Mouse (Mus musculus): ENCODE measurements around the gene Rab3c. TPM values are rescaled to one million over a fixed set of nuclear protein-coding genes. Genes with fewer than 3 reads are reported as not detected.

The Rab3c gene
- polyA plus RNA-seq, 1 experiment from 2014 or later: 0.56 TPM

DNA sequence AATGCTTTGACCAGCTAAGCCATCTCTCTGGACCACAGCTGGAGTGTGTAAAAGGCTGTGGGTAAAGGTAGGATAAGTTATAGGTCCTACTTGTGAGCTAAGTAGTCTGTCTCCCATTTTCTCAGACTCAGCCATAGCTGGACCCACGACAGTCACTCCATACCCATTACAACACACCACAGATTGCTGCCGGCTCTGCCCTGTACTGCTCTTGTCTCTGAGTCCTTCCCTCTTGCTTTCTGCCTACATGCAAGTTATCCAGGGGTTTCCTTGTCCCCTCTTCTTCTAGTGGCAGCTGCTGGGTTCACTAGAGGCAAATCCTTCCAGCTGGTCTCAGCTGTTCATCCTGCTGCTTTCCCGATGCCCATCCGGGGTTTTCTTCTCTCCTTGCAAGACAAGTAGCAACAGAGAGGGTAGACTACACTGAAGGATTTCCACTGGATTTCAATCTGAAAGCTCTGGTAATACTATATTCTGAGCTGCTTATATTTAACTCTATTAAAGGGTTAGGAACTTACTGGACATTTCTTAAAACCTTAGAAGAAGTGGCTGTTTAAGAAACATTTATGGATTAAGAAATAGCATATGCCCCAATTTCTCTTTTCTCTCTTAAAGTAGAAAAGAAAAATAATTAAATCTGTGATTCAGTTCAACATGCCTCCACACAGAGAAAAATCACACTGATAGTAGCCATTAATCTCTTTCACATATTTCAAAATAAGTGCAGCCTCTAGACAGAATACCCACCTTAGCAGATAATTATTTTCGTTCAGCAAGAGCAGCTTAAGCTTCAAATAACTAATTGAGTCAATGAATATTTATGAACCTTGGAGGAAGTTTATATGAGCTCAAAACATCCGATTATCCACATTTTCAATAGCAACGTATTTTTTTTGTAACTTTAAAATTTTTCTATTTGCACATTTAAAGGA, 121.9 kb downstream of the Rab3c start:
- H3K9ac ChIP-seq (replicated peaks; ENCODE audit: low read length): no peak overlapping the region
- no peak for ATAC-seq (ENCODE audit: low FRiP score, low TSS enrichment)
- no peaks in the 10 kb centered on the region for H3K36me3 ChIP-seq (ENCODE audit: insufficient read depth, low read length)
- no peak overlapping the region for H3K4me3 ChIP-seq (ENCODE audit: low read length)
- H3K4me2 ChIP-seq (replicated peaks; ENCODE audit: low read depth, low read length): no peak overlapping the region
- 72% methylated on average over 7 of the region's 7 CpGs for WGBS
- no peaks in the 10 kb centered on the region for H3K9me3 ChIP-seq (ENCODE audit: low read length)
- H3K27me3 ChIP-seq (ENCODE audit: insufficient read depth, low read length): no peaks in the 10 kb centered on the region
- no peaks in the 10 kb centered on the region for H3K4me1 ChIP-seq (ENCODE audit: insufficient read depth, low read length)
- H3K27ac ChIP-seq (ENCODE audit: low read length): no peak overlapping the region

DNA sequence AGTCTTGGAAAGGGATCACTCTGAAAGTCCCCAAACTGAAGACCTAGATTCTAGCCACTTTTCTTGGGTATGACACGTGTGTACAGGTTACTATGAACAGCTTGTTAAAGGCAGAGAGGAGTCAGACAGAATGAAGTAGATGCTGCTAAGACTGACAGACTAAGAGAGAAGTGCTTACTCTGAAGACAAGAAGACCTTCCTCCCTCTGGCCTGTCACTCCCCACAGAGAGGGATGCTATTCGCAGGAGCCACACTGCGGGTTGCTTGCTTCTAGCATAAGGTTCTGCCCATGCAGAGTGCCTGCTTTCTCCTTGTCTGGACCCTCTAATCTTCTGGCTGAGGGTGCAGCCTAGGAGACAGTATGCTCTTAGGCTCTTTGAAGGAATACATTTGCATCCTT, 135.3 kb downstream of the Rab3c start:
- Histone ChIP-seq H3K4me1 (ENCODE audit: insufficient read depth, low read length) (no peaks in the 10 kb centered on the region), H3K9me3 (ENCODE audit: low read length) (no peaks in the 10 kb centered on the region), H3K4me3 (ENCODE audit: low read length) (no peak overlapping the region), H3K27me3 (ENCODE audit: insufficient read depth, low read length) (no peaks in the 10 kb centered on the region), H3K36me3 (ENCODE audit: insufficient read depth, low read length) (no peaks in the 10 kb centered on the region), H3K4me2 (replicated peaks; ENCODE audit: low read depth, low read length) (no peak overlapping the region), H3K27ac (ENCODE audit: low read length) (no peak overlapping the region), H3K9ac (replicated peaks; ENCODE audit: low read length) (no peak overlapping the region)
- no peak for ATAC-seq (ENCODE audit: low FRiP score, low TSS enrichment)
- 71% methylated on average over 3 of the region's 3 CpGs for WGBS

DNA sequence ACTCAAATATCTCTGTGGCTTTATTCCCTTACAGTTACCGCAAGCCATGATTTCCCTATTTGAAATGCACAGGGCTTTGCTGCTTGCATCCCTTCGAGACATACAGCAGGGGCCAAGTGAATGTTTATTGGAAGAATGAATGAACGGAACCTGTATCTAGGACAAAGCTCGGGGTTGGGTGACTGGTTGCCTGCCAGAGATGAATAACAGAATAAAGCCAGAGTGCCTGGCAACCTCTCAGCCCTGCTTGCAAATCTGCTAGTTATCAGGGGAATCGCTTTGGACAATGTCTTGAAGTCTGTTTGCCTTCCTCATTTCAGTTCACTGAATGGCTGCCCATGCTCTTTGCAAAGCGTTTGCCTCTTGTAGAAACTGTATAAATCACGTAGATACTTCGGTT, 135.8 kb downstream of the Rab3c start:
- Histone ChIP-seq H3K9me3 (ENCODE audit: low read length) (no peaks in the 10 kb centered on the region), H3K36me3 (ENCODE audit: insufficient read depth, low read length) (no peaks in the 10 kb centered on the region), H3K4me2 (replicated peaks; ENCODE audit: low read depth, low read length) (no peak overlapping the region), H3K4me1 (ENCODE audit: insufficient read depth, low read length) (no peaks in the 10 kb centered on the region), H3K4me3 (ENCODE audit: low read length) (no peak overlapping the region), H3K9ac (replicated peaks; ENCODE audit: low read length) (no peak overlapping the region), H3K27ac (ENCODE audit: low read length) (no peak overlapping the region), H3K27me3 (ENCODE audit: insufficient read depth, low read length) (no peaks in the 10 kb centered on the region)
- ATAC-seq (ENCODE audit: low FRiP score, low TSS enrichment): no peak
- WGBS: 83% methylated on average over 8 of the region's 8 CpGs

DNA sequence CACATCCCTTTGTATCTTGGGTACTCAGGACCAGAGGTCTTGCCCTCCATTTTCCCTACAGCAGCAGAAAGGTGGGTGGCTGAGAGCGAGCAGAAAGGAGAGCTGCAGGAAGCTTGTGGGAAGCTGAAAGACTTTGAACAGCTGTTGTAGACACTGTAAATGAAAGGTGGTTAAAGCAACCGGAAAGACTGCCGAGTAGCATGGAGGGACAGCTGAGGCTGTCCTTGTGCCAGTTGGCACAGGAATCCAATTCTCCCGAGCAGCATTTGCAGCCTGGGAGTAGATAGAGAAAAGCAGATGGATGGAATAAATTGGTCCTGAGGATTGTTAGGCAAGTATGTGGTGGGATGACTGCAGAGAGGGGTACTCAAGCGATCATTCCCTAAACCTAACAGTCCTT, 141.5 kb downstream of the Rab3c start:
- Histone ChIP-seq H3K9ac (replicated peaks; ENCODE audit: low read length) (no peak overlapping the region), H3K4me2 (replicated peaks; ENCODE audit: low read depth, low read length) (no peak overlapping the region), H3K9me3 (ENCODE audit: low read length) (no peaks in the 10 kb centered on the region), H3K27ac (ENCODE audit: low read length) (no peak overlapping the region), H3K4me1 (ENCODE audit: insufficient read depth, low read length) (no peaks in the 10 kb centered on the region), H3K4me3 (ENCODE audit: low read length) (no peak overlapping the region), H3K27me3 (ENCODE audit: insufficient read depth, low read length) (no peaks in the 10 kb centered on the region), H3K36me3 (ENCODE audit: insufficient read depth, low read length) (no peaks in the 10 kb centered on the region)
- no peak for ATAC-seq (ENCODE audit: low FRiP score, low TSS enrichment)
- 67% methylated on average over 5 of the region's 5 CpGs for WGBS

DNA sequence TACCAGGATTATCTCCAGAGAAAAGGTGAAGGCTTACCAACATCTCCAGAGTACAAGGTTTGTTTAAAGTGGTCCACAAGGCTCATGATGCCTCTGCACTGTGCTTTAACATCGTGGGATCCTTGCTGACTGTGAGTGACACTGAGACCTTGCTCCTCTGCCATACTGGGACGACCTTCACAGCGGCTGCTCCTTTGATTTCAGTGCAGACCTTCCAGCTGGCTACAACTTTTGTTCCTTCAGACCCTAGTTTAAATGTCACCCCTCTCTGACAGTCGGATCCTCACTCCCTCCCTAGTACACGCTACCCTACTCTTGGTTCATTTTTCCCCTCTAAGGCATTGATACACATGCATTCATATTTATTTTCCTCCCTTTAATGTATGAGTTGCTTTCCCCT, 142.2 kb downstream of the Rab3c start:
- no peaks in the 10 kb centered on the region for H3K9me3 ChIP-seq (ENCODE audit: low read length)
- H3K27me3 ChIP-seq (ENCODE audit: insufficient read depth, low read length): no peaks in the 10 kb centered on the region

DNA sequence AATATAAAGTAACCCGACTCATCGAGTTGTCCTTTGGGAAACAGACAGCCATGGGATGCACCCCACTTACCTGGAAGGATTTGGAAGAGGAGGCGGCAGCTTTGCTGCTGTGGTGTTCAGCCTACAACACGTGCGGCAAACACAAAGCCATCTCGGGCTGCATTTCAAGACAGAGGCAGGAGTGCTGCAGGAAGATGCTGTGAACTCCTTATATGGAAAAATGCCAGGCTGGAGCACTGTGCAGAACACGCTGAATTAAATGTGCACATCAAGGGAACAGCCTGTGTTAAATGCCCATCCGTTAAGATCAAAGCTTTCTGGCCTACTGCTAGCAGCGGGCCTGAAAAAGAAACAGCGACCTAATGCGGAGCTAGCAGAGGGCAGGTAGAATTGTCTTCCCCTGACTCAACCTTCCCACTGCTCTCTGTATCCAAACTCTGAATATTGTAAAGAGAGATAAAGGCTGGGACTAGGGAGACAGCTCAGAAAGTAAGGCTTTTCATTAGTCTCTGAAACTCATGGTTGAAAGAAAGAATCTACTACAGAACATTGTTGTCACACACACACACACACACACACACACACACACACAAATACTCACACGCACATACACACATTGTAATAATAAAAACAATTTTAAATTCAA, 153.1 kb downstream of the Rab3c start:
- no peaks in the 10 kb centered on the region for H3K27me3 ChIP-seq (ENCODE audit: insufficient read depth, low read length)
- no peaks in the 10 kb centered on the region for H3K9me3 ChIP-seq (ENCODE audit: low read length)
- 55% methylated on average over 12 of the region's 12 CpGs for WGBS
- ATAC-seq (ENCODE audit: low FRiP score, low TSS enrichment): no peak
- H3K4me2 ChIP-seq (replicated peaks; ENCODE audit: low read depth, low read length): no peak overlapping the region
- H3K9ac ChIP-seq (replicated peaks; ENCODE audit: low read length): no peak overlapping the region
- no peaks in the 10 kb centered on the region for H3K36me3 ChIP-seq (ENCODE audit: insufficient read depth, low read length)
- H3K27ac ChIP-seq (ENCODE audit: low read length): no peak overlapping the region
- no peak overlapping the region for H3K4me3 ChIP-seq (ENCODE audit: low read length)
- H3K4me1 ChIP-seq (ENCODE audit: insufficient read depth, low read length): no peaks in the 10 kb centered on the region

More for the DNA sequence above, 142.2 kb downstream of the Rab3c start:
- Histone ChIP-seq H3K4me2 (replicated peaks; ENCODE audit: low read depth, low read length) (no peak overlapping the region), H3K4me3 (ENCODE audit: low read length) (no peak overlapping the region), H3K36me3 (ENCODE audit: insufficient read depth, low read length) (no peaks in the 10 kb centered on the region), H3K27ac (ENCODE audit: low read length) (no peak overlapping the region), H3K4me1 (ENCODE audit: insufficient read depth, low read length) (no peaks in the 10 kb centered on the region), H3K9ac (replicated peaks; ENCODE audit: low read length) (no peak overlapping the region)
- no peak for ATAC-seq (ENCODE audit: low FRiP score, low TSS enrichment)
- 71% methylated on average over 5 of the region's 5 CpGs for WGBS

DNA sequence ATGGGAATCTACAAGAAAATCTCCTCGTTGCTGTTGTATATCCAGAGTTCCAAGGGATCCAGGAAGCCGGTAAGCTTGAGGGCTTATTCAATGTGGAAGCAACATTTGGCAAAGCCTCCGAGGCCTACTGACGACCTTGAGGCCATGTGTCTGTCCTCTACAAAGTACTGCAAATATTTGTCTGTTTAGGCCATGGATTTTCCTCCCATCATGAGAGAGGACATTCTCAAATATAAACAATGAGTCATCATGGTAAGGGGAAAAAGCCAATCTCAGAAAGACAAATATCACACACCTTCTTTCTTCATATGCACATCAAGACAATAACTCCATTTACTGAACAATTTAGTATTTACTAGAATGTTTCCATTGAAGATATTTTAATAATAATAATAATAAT, 158.0 kb downstream of the Rab3c start:
- 81% methylated on average over 4 of the region's 4 CpGs for WGBS
- Histone ChIP-seq H3K4me2 (replicated peaks; ENCODE audit: low read depth, low read length) (no peak overlapping the region), H3K4me1 (ENCODE audit: insufficient read depth, low read length) (no peaks in the 10 kb centered on the region), H3K27me3 (ENCODE audit: insufficient read depth, low read length) (no peaks in the 10 kb centered on the region), H3K27ac (ENCODE audit: low read length) (no peak overlapping the region), H3K9ac (replicated peaks; ENCODE audit: low read length) (no peak overlapping the region), H3K4me3 (ENCODE audit: low read length) (no peak overlapping the region), H3K36me3 (ENCODE audit: insufficient read depth, low read length) (no peaks in the 10 kb centered on the region), H3K9me3 (ENCODE audit: low read length) (no peaks in the 10 kb centered on the region)
- no peak for ATAC-seq (ENCODE audit: low FRiP score, low TSS enrichment)

DNA sequence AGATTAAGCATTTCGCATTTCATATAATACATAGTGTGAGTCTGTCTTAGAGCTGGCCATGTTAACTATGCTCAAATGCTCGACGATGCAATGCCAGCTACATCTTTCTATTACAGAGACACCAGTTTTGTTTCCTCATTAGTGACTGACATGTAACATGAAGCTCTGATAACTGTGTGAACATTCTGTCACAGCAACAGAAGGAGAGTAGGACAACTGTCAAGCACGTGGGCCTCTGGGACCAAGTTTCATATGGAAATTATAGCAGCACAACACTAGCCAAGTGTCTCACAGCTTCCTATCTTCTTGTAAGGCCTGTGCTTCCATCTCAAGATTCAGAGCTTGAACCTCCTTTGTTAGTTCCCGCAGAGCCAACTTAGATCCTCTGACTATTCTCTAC, 163.9 kb downstream of the Rab3c start:
- H3K27ac ChIP-seq (ENCODE audit: low read length): no peak overlapping the region
- 92% methylated on average over 5 of the region's 5 CpGs for WGBS
- ATAC-seq (ENCODE audit: low FRiP score, low TSS enrichment): no peak

DNA sequence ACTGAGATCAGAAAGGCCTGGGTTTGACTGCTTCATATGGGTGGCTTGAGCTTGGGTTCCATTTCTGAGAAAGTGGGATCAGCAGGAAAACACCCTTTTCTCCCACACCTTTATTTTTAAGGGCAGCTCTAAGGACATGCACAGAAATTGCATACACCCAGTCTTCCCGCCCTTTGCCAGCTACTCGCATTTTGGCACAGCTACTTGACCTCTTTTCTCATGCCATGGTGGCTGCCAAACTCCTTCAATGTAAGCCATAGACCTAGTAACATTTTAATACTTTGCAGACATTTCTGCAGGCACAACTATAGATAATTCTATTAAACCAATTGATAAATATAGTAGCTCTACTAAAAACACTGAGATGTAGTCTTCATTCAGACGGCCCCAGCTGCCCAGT, 164.5 kb downstream of the Rab3c start:
- no peak for ATAC-seq (ENCODE audit: low FRiP score, low TSS enrichment)
- no peaks in the 10 kb centered on the region for H3K36me3 ChIP-seq (ENCODE audit: insufficient read depth, low read length)
- 83% methylated on average over 3 of the region's 3 CpGs for WGBS

More for the DNA sequence above, 163.9 kb downstream of the Rab3c start:
- H3K27me3 ChIP-seq (ENCODE audit: insufficient read depth, low read length): no peaks in the 10 kb centered on the region
- no peak overlapping the region for H3K4me3 ChIP-seq (ENCODE audit: low read length)
- H3K4me2 ChIP-seq (replicated peaks; ENCODE audit: low read depth, low read length): no peak overlapping the region
- no peaks in the 10 kb centered on the region for H3K36me3 ChIP-seq (ENCODE audit: insufficient read depth, low read length)
- no peaks in the 10 kb centered on the region for H3K4me1 ChIP-seq (ENCODE audit: insufficient read depth, low read length)
- no peaks in the 10 kb centered on the region for H3K9me3 ChIP-seq (ENCODE audit: low read length)
- no peak overlapping the region for H3K9ac ChIP-seq (replicated peaks; ENCODE audit: low read length)

More for the DNA sequence above, 164.5 kb downstream of the Rab3c start:
- Histone ChIP-seq H3K27ac (ENCODE audit: low read length) (no peak overlapping the region), H3K4me1 (ENCODE audit: insufficient read depth, low read length) (no peaks in the 10 kb centered on the region), H3K9me3 (ENCODE audit: low read length) (no peaks in the 10 kb centered on the region), H3K27me3 (ENCODE audit: insufficient read depth, low read length) (no peaks in the 10 kb centered on the region), H3K4me3 (ENCODE audit: low read length) (no peak overlapping the region), H3K4me2 (replicated peaks; ENCODE audit: low read depth, low read length) (no peak overlapping the region), H3K9ac (replicated peaks; ENCODE audit: low read length) (no peak overlapping the region)
